ENCODE assay signal across 45 mouse cellular contexts in the genomic region with DNA sequence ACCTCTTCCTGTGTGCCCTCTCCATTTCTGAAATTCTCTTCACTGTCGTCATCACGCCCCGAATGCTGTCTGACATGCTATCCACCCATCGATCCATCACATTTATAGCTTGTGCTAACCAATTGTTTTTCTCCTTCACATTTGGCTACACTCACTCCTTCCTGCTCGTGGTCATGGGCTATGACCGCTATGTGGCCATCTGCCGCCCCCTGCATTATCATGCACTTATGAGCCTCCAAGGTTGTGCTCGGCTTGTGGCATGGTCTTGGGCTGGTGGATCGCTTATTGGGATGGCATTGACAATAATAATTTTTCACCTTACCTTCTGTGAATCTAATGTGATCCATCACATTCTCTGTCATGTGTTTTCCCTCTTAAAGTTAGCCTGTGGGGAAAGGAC. TPM values are rescaled to one million over a fixed set of nuclear protein-coding genes. Genes with fewer than 3 reads are reported as not detected.
"Had no signal": no experiment of that assay in that cellular context is flagged by ENCODE, and none has a peak within 500 bp of the region (broad histone marks: within the 10 kb centered on the region; RNA-seq: fewer than 3 reads in every experiment).

No protein-coding gene starts in this region.

- H3K4me1 ChIP-seq: limb, embryonic 12.5 days; limb, embryonic 13.5 days; limb, embryonic 15.5 days; liver, embryonic 12.5 days; liver, embryonic 13.5 days; liver, embryonic 15.5 days; lung, embryonic 15.5 days; midbrain, embryonic 10.5 days; midbrain, embryonic 12.5 days; midbrain, embryonic 13.5 days; neural tube, embryonic 12.5 days had no signal

- ATAC-seq: liver, embryonic 12.5 days; liver, postnatal 0 days; lung, postnatal 0 days; midbrain, embryonic 13.5 days; midbrain, embryonic 16.5 days had no signal

- H3K27me3 ChIP-seq: limb, embryonic 15.5 days; liver, embryonic 15.5 days; lung, embryonic 15.5 days; midbrain, embryonic 12.5 days; neural tube, embryonic 12.5 days had no signal

- H3K4me2 ChIP-seq: limb, embryonic 12.5 days; limb, embryonic 13.5 days; limb, embryonic 15.5 days; liver, embryonic 11.5 days; liver, embryonic 12.5 days; liver, embryonic 13.5 days; liver, embryonic 15.5 days; lung, embryonic 14.5 days; lung, embryonic 15.5 days; midbrain, embryonic 12.5 days; midbrain, embryonic 13.5 days; neural tube, embryonic 12.5 days had no signal

- H3K9ac ChIP-seq: limb, embryonic 12.5 days; limb, embryonic 13.5 days; limb, embryonic 15.5 days; liver, embryonic 12.5 days; liver, embryonic 13.5 days; liver, embryonic 14.5 days; liver, embryonic 15.5 days; liver, postnatal 0 days; lung, embryonic 14.5 days; lung, embryonic 15.5 days; midbrain, embryonic 12.5 days; midbrain, embryonic 13.5 days; neural tube, embryonic 12.5 days had no signal

- H3K9me3 ChIP-seq: limb, embryonic 12.5 days; limb, embryonic 13.5 days; limb, embryonic 15.5 days; liver, embryonic 12.5 days; liver, embryonic 13.5 days; liver, embryonic 15.5 days; lung, embryonic 15.5 days; midbrain, embryonic 13.5 days had no signal

- DNase-seq: left cerebral cortex, postnatal 4 days; liver; liver, embryonic 13.5 days; liver, postnatal 0 days; lung, adult 18-20 months; lung, adult 2 months; lung, embryonic 14.5 days; lung, postnatal 10 days; lung, postnatal 14 days; lung, postnatal 36 days; lung, postnatal 4 days; midbrain, embryonic 14.5 days had no signal

- H3K4me3 ChIP-seq: left cerebral cortex, adult 2 months; limb, embryonic 12.5 days; limb, embryonic 13.5 days; limb, embryonic 15.5 days; liver, embryonic 12.5 days; liver, embryonic 13.5 days; liver, embryonic 15.5 days; lung, embryonic 15.5 days; megakaryocyte, embryonic 14.5 days; midbrain, embryonic 10.5 days; midbrain, embryonic 12.5 days; midbrain, embryonic 13.5 days; myocyte; neural tube, embryonic 12.5 days had no signal

- H3K27ac ChIP-seq: left cerebral cortex, adult 2 months; limb, embryonic 12.5 days; limb, embryonic 13.5 days; limb, embryonic 15.5 days; liver, embryonic 12.5 days; liver, embryonic 13.5 days; liver, embryonic 14.5 days; liver, embryonic 15.5 days; lung, embryonic 15.5 days; macrophage; midbrain, embryonic 10.5 days; midbrain, embryonic 12.5 days; midbrain, embryonic 13.5 days; neural tube, embryonic 12.5 days had no signal

- H3K36me3 ChIP-seq: limb, embryonic 12.5 days; limb, embryonic 13.5 days; limb, embryonic 15.5 days; liver, embryonic 12.5 days; liver, embryonic 13.5 days; liver, embryonic 15.5 days; lung, embryonic 15.5 days; midbrain, embryonic 10.5 days; midbrain, embryonic 12.5 days; midbrain, embryonic 13.5 days; neural tube, embryonic 12.5 days had no signal

RNA-seq across cellular contexts. Expression of a gene that starts 4.4 kb away (rescaled TPM):
- total RNA-seq: left cerebral cortex, adult 8-10 months; left cerebral cortex, postnatal 10 days; left cerebral cortex, postnatal 14 days; left cerebral cortex, postnatal 25 days; left cerebral cortex, postnatal 36 days; liver, adult 2 months; megakaryocyte, adult 5-6 weeks; megakaryocyte-erythroid progenitor cell, adult 5-6 weeks; midbrain, postnatal 0 days; monocyte, adult 5-6 weeks had no signal
- polyA plus RNA-seq: limb, embryonic 12.5 days; liver, adult 2 months; liver, embryonic 12.5 days; liver, embryonic 14.5 days; liver, embryonic 16.5 days; lung, adult 2 months; lung, embryonic 15.5 days; lung, embryonic 16.5 days; macrophage; midbrain, embryonic 14.5 days; midbrain, postnatal 0 days; myocyte; neural tube, embryonic 11.5 days had no signal

RNA-seq across cellular contexts. Expression of a gene that starts 47.4 kb away (rescaled TPM):
- total RNA-seq: liver, adult 2 months; megakaryocyte progenitor cell, adult 5-6 weeks; megakaryocyte, adult 5-6 weeks; megakaryocyte-erythroid progenitor cell, adult 5-6 weeks; monocyte, adult 5-6 weeks had no signal
- polyA plus RNA-seq: limb, embryonic 11.5 days; limb, embryonic 12.5 days; limb, embryonic 13.5 days; limb, embryonic 15.5 days; liver, adult 2 months; liver, embryonic 11.5 days; liver, embryonic 12.5 days; liver, embryonic 13.5 days; liver, embryonic 15.5 days; liver, embryonic 16.5 days; liver, postnatal 0 days; lung, adult 2 months; lung, embryonic 14.5 days; lung, embryonic 15.5 days; lung, embryonic 16.5 days; lung, postnatal 0 days; macrophage; midbrain, embryonic 10.5 days; midbrain, embryonic 12.5 days; midbrain, embryonic 13.5 days; midbrain, embryonic 14.5 days; midbrain, embryonic 16.5 days; midbrain, postnatal 0 days; neural tube, embryonic 11.5 days; neural tube, embryonic 12.5 days had no signal
